Mouse (Mus musculus) MEL (cell line): ENCODE data around the gene Pelo.

ENCODE experiments used
- CHD1 ChIP-seq: IDR thresholded peaks from 2 replicates; pipeline ENCODE4 v1.6.1; 2012; ENCODE audit warnings: low read depth, mild to moderate bottlenecking, inconsistent platforms, low read length, improper control_type of control experiment
- EP300 ChIP-seq, 2 experiments: IDR thresholded peaks; 2 replicates each; pipeline ENCODE4 v1.6.1; 2011; ENCODE audit warnings: improper control_type of control experiment in 2 of 2, low read length in 2 of 2, low read depth in 1 of 2, mild to moderate bottlenecking in 1 of 2
- HCFC1 ChIP-seq: IDR thresholded peaks from 2 replicates; pipeline ENCODE4 v1.6.1; 2012; ENCODE audit warnings: low read depth, mild to moderate bottlenecking, inconsistent platforms, low read length, improper control_type of control experiment, moderate library complexity
- MXI1 ChIP-seq: IDR thresholded peaks from 2 replicates; pipeline ENCODE4 v1.6.1; 2011; ENCODE audit warnings: mild to moderate bottlenecking, low read depth, low read length, improper control_type of control experiment
- MYC ChIP-seq: IDR thresholded peaks from 2 replicates; pipeline ENCODE4 v1.6.1; 2011; ENCODE audit warnings: low read depth, mild to moderate bottlenecking, low read length, improper control_type of control experiment, moderate library complexity
- TAL1 ChIP-seq: IDR thresholded peaks from 2 replicates; pipeline ENCODE4 v1.6.1; 2012; ENCODE audit warnings: mild to moderate bottlenecking, inconsistent platforms, low read length, moderate library complexity, mixed read lengths
- USF1 ChIP-seq: IDR thresholded peaks from 2 replicates; pipeline ENCODE4 v1.6.1; 2014; ENCODE audit warnings: low read depth, mild to moderate bottlenecking, inconsistent platforms, low read length, improper control_type of control experiment, moderate library complexity

GRCm38 (mm10) chr13:115078997-115079685, 10.8 kb downstream of the Pelo start:
- no peak for TF ChIP-seq MYC
- TF ChIP-seq EP300 (IDR thresholded peaks at IDR 0.05; ENCODE audit: low read depth in 1 of 2, low read length in 2 of 2) = no peak
- TF ChIP-seq HCFC1 = no peak
- TF ChIP-seq CHD1 = no peak
- TF ChIP-seq TAL1 = no peak
- TF ChIP-seq USF1 = no peak
- no peak for TF ChIP-seq MXI1
